Mouse (Mus musculus) liver, embryonic 14.5 days (tissue): ENCODE measurements around the gene Pik3ap1.

Experiments used
- CTCF ChIP-seq: IDR thresholded peaks from 2 replicates; pipeline ENCODE4 v1.5.1; 2016; ENCODE audit warnings: antibody characterized with exemption, low read depth, control low read depth
- EP300 ChIP-seq: IDR thresholded peaks from 2 replicates; pipeline ENCODE4 v1.6.1; 2016; ENCODE audit warnings: antibody characterized with exemption, low read depth

- no peak for TF ChIP-seq CTCF
- no peak for TF ChIP-seq EP300
Measured at GRCm38 (mm10) chr19:41362963-41363362, 21.9 kb downstream of the Pik3ap1 start.
